Mouse (Mus musculus) spleen, adult 2 months (tissue): ENCODE data around the gene Auts2.

Experiments
- CTCF ChIP-seq: fragments of 200-500 bp; IDR thresholded peaks from 2 replicates; pipeline ENCODE4 v1.5.1; 2011; ENCODE audit warnings: mild to moderate bottlenecking, inconsistent platforms; ENCODE audit not compliant: insufficient read depth, insufficient read length, insufficient replicate concordance; ENCODE audit errors: extremely low read depth
- POLR2A ChIP-seq: fragments of 200-500 bp; IDR thresholded peaks from 2 replicates; pipeline ENCODE4 v1.6.1; 2011; ENCODE audit warnings: low read depth, low read length, inconsistent platforms

DNA sequence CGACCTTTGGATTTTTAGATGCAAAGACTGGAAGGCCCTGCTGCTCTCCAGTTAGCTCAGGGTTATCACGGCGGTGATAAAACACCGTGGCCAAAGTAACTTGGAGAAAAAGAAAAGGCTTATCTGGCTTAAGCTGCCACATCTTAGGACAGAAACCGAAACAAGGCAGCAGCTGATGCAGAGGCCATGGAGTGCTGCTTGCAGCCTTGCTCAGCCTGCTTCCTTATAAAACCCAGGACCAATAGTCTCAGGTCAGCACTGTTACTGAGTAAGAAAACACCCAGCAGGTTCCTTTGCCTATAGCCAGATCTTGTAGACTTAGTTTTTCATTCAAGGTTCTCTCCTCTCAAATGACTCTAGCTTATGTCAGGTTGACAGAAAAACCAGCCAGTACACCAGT, 621.0 kb downstream of the Auts2 start:
- no peak for TF ChIP-seq CTCF
- no peak for TF ChIP-seq POLR2A
